Mouse (Mus musculus) heart, embryonic 11.5 days (tissue): Measurements from ENCODE around the gene Sec61g. TPM values are rescaled to one million over a fixed set of nuclear protein-coding genes. Genes with fewer than 3 reads are reported as not detected.
"Not testable (repeated sequence)": the region's sequence is repeated elsewhere in the genome, so short reads cannot be mapped to it uniquely, and the experiment has no call there.

ENCODE experiments used
- ATAC-seq: fragments of 200-750 bp; cut with Nextera tagmentation; replicated peaks from 2 replicates; pipeline ENCODE4 v1.8.0; 2017; ENCODE audit warnings: moderate library complexity; ENCODE audit not compliant: insufficient number of reproducible peaks, low FRiP score, low TSS enrichment
- H3K27ac ChIP-seq: fragments of 300-500 bp; sonication (generic); 2 replicates; pipeline ENCODE4 v1.5.1; 2014; ENCODE audit warnings: mild to moderate bottlenecking, low read depth, low read length
- H3K27me3 ChIP-seq: fragments of 300-500 bp; sonication (generic); 2 replicates; pipeline ENCODE4 v1.6.1; 2014; ENCODE audit warnings: mild to moderate bottlenecking, low read length, mixed read lengths; ENCODE audit not compliant: control insufficient read depth, insufficient read depth
- H3K36me3 ChIP-seq: fragments of 300-500 bp; sonication (generic); 2 replicates; pipeline ENCODE4 v1.6.1; 2014; ENCODE audit warnings: mild to moderate bottlenecking, low read length, moderate library complexity, mixed read lengths; ENCODE audit not compliant: control insufficient read depth, insufficient read depth
- H3K4me1 ChIP-seq: fragments of 300-500 bp; sonication (generic); 2 replicates; pipeline ENCODE4 v1.6.1; 2014; ENCODE audit warnings: low read length; ENCODE audit not compliant: control insufficient read depth, insufficient read depth
- H3K4me2 ChIP-seq: fragments of 300-500 bp; sonication (generic); 2 replicates; pipeline ENCODE4 v1.6.1; 2014; ENCODE audit warnings: mild to moderate bottlenecking, moderate library complexity
- H3K4me3 ChIP-seq: fragments of 300-500 bp; sonication (generic); 2 replicates; pipeline ENCODE4 v1.5.1; 2014; ENCODE audit warnings: low read depth, low read length
- H3K9ac ChIP-seq: fragments of 300-500 bp; sonication (generic); 2 replicates; pipeline ENCODE4 v1.6.1; 2014; ENCODE audit warnings: mild to moderate bottlenecking, low read depth, low read length, moderate library complexity
- H3K9me3 ChIP-seq: fragments of 300-500 bp; sonication (generic); replicated peaks from 2 replicates; pipeline ENCODE4 v1.6.1; 2016; ENCODE audit warnings: low read length; ENCODE audit not compliant: control insufficient read depth
- WGBS: fragments of 180-500 bp; shearing (Covaris S2); extraction: QIAGEN DNeasy Blood & Tissue Kit; methylation state at CpG from one replicate; pipeline ENCODE4 v1.1.7; 2014; ENCODE audit not compliant: insufficient replicate concordance; 5-methylcytosine and 5-hydroxymethylcytosine counted together
- polyA plus RNA-seq: library from polyadenylated mRNA; unstranded; fragments of >200 nt; fragmentation: Nextera tagmentation; extraction: Ambion mirVana; gene quantifications from 2 replicates; pipeline ENCODE4 v1.2.1, GENCODE M21; 2014

Gene Sec61g
- polyA plus RNA-seq, 1 experiment from 2014 or later: 36.6 TPM

DNA sequence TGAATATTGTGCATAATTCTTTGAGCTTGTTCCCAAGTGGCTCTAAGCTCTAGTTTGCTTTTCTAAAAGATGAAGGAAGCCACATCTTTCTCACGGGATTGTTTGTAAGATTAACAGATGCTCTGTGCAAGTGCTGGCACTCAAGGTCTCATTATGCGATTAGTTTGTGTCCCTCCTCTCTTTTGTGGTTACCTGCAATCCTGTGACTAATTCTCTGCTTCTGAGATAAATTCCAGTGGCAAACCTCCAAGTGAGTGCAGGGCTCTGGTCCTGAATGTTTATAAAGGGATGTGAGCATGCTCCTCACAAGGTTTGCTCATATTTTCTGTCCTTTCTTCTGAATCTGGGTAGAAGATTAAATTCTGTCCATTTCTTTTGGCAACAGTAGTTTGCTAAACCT is 18.2 kb upstream of the Sec61g start:
- H3K9ac ChIP-seq: no peak overlapping the region
- H3K4me2 ChIP-seq: no peak overlapping the region
- WGBS: 68% methylated on average over 2 of the region's 2 CpGs
- H3K4me3 ChIP-seq: no peak overlapping the region
- ATAC-seq: no peak
- H3K27ac ChIP-seq: no peak overlapping the region
- H3K36me3 ChIP-seq: no peaks in the 10 kb centered on the region
- no peaks in the 10 kb centered on the region for H3K4me1 ChIP-seq
- 0 out of 2 replicates have a peak, but pooled peaks cover 2% of the 10 kb centered on the region for H3K27me3 ChIP-seq
- no peaks in the 10 kb centered on the region for H3K9me3 ChIP-seq

DNA sequence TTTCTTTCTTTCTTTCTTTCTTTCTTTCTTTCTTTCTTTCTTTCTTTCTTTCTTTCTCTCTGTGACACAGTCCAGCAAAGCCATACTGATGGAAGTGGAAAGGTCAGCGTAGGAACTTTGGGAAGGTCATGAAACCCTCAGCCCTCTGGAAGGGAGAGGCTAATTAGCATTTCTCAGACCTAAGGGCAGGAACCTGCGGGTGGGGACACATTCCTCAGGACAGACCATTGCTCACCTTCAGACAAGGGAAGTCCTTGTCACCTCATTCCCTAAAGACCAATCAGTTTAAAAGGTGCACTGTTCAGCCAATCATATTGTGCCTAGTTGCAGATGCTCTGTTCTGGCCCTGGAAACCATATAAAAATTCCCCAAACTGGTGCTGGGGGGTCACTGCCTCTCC is 17.4 kb upstream of the Sec61g start:
- ATAC-seq: no peak
- Histone ChIP-seq H3K4me1 (no peaks in the 10 kb centered on the region), H3K4me3 (no peak overlapping the region), H3K36me3 (no peaks in the 10 kb centered on the region), H3K27me3 (0 out of 2 replicates have a peak, but pooled peaks cover 2% of the 10 kb centered on the region), H3K9ac (no peak overlapping the region), H3K9me3 (no peaks in the 10 kb centered on the region), H3K27ac (no peak overlapping the region), H3K4me2 (no peak overlapping the region)
- WGBS: 53% methylated on average over 2 of the region's 2 CpGs

DNA sequence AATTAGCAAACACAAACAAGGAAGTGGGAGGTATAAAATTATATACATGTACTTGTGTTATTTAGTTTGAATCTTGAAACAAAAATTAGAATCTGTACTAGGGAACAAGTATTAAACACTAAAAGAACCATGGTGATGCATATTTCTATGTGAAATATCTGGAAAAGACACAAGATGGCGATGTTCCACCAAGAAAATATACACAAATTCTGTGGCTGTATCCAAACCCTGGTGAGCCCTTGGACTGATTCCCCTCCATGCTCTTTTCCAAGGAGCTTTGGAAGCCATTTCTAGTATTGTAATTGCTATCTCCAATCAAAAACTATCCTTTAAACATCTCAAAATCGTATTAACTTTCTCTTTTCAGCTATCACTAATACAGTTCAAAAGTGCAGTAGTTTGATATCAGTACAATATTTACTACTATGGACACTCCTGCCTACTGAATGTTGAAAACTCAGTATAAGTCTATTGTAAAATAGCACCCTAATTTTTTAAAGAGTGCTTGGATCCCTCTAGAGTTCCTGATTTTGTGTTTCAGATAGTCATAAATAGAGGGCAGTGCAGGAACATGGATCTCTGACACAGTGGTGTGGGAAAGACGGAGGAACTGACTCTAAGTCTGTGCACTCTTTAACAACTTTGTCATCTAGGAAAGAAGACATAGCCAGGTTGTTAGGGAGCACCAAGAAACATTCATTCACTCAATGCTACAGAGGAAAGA is 16.8 kb upstream of the Sec61g start:
- WGBS: 43% methylated on average over 3 of the region's 3 CpGs
- no peak overlapping the region for H3K4me3 ChIP-seq
- H3K9ac ChIP-seq: no peak overlapping the region
- H3K27ac ChIP-seq: no peak overlapping the region
- ATAC-seq: no peak
- H3K9me3 ChIP-seq: no peaks in the 10 kb centered on the region
- H3K4me2 ChIP-seq: no peak overlapping the region
- no peaks in the 10 kb centered on the region for H3K4me1 ChIP-seq
- H3K27me3 ChIP-seq: 0 out of 2 replicates have a peak, but pooled peaks cover 2% of the 10 kb centered on the region
- no peaks in the 10 kb centered on the region for H3K36me3 ChIP-seq

DNA sequence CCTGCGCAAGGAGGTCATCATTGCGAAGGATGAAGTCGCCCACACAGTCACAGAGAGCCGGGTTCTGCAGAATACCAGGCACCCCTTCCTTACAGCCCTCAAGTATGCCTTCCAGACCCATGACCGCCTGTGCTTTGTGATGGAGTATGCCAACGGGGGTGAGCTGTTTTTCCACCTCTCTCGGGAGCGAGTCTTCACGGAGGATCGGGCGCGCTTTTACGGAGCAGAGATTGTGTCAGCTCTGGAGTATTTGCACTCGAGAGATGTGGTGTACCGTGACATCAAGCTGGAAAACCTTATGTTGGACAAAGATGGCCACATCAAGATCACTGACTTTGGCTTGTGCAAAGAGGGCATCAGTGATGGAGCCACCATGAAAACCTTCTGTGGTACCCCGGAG is 6.8 kb upstream of the Sec61g start:
- H3K27me3 ChIP-seq, H3K27ac ChIP-seq, H3K4me2 ChIP-seq, H3K4me1 ChIP-seq, H3K4me3 ChIP-seq, H3K9ac ChIP-seq, ATAC-seq, H3K36me3 ChIP-seq, H3K9me3 ChIP-seq: not testable (repeated sequence)
- 92% methylated on average over 16 of the region's 16 CpGs for WGBS

DNA sequence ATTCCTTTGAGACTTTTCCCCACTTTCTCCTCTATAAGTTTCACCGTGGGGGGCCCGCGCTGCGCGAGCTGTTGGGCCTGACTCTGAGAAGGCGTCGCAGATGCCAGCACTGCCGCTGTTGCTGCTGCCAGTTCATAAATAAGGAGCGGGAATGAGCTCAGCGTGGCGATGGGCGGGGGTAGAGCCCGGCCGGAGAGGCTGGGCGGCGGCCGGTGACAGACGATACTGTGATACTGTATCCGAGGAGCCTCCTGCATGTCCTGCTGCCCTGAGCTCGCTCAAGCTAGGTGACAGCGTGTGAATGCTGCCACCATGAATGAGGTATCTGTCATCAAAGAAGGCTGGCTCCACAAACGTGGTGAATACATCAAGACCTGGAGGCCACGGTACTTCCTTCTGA is 5.9 kb upstream of the Sec61g start:
- H3K27me3 ChIP-seq, H3K4me1 ChIP-seq, H3K27ac ChIP-seq, H3K4me2 ChIP-seq, H3K9me3 ChIP-seq, H3K36me3 ChIP-seq, H3K9ac ChIP-seq, H3K4me3 ChIP-seq: not testable (repeated sequence)
- peak; percentile 55; the same call in 1 of the 2 replicates for ATAC-seq
- WGBS: 39% methylated on average over 23 of the region's 23 CpGs

DNA sequence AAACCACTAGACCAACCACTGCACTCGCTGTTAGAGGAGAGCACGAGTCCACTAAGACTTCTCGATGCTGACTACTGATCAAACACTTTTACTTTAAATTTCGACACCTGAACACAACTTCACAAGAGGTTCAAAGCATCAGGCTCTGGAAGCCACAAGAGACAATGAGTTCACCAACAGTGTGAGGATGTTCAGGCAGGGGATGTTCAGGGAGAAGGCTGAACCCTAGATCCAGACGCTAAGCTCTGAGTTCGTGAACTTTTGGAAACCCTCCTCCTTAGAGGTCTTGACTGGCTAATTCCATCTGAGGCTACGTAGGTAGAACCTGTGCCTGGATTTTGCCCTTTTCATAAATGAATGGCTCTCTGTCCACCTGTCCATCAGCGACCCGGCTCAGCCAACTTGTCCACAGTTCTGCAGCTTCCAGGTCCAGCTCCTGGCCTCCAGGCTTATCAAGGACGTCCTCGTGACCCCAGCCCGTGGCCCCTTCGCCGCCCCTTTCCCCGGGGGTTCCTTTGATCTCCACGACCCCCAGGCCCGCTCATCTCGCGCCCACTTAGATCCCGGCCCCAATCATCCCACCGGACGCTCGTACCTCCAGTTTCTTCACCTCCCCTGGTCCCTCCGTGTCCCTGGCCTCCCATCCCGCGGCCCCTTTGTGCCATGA is 766 bp downstream of the Sec61g start:
- Histone ChIP-seq H3K4me2 (peak overlapping the region; percentile 75), H3K9me3 (no peaks in the 10 kb centered on the region), H3K4me1 (0 out of 2 replicates have a peak, but pooled peaks cover 4% of the 10 kb centered on the region), H3K36me3 (peaks cover 10% of the 10 kb centered on the region), H3K4me3 (peak overlapping the region; percentile 89), H3K27me3 (no peaks in the 10 kb centered on the region), H3K9ac (peak overlapping the region; percentile 97), H3K27ac (peak overlapping the region; percentile 95)
- peak; percentile 47 for ATAC-seq
- 4% methylated on average over 26 of the region's 26 CpGs for WGBS

DNA sequence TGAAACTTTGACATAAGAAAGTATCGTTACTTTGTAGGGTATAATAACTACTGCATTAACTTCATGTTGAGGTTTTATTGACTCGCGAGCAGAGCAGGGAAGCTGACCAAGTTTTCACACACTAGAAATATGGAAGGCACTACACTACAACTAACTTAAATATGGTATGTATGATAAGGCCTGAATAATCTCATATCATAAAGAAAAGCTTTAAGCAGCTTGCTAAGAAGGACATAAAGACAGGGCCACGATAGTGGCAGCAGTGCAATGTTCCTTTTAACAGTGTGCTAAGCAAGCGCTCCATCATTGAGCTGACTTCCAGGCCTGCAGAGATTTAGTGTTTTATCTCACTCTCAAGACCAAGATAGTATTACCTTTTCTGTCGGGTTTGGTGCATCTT is 2.3 kb downstream of the Sec61g start:
- Histone ChIP-seq H3K27me3 (no peaks in the 10 kb centered on the region), H3K9me3 (no peaks in the 10 kb centered on the region), H3K36me3 (peaks cover 13% of the 10 kb centered on the region), H3K4me3 (0 out of 2 replicates have a peak overlapping the region, but pooled peaks have one; percentile 5), H3K27ac (no peak overlapping the region), H3K9ac (no peak overlapping the region), H3K4me2 (peak overlapping the region; percentile 75), H3K4me1 (0 out of 2 replicates have a peak, but pooled peaks cover 4% of the 10 kb centered on the region)
- no peak for ATAC-seq
- 93% methylated on average over 6 of the region's 6 CpGs for WGBS

DNA sequence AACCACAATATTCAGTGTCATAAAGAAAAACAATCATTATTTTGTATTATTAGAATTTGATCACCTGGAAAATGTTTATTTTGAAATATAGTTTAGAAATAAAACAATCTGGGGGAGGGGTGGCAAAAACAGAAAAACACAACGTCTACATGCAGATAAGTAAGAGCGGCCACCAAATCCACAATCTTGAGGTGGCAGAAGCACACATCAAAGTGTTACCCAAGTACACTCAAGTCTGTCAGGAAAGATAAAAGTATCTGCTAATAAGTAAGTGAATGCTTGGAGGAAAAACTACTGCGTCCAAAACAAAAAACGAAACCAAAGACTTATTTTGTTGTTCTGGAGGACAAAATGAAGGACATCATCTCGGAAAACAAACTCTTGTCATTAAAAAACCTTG is 5.1 kb downstream of the Sec61g start:
- peak; percentile 79 for ATAC-seq
- Histone ChIP-seq H3K9me3 (no peaks in the 10 kb centered on the region), H3K27ac (peak overlapping the region; percentile 70), H3K4me3 (no peak overlapping the region), H3K36me3 (peaks cover 19% of the 10 kb centered on the region), H3K4me1 (0 out of 2 replicates have a peak, but pooled peaks cover 4% of the 10 kb centered on the region), H3K27me3 (no peaks in the 10 kb centered on the region), H3K9ac (no peak overlapping the region), H3K4me2 (peak overlapping the region; percentile 27)
- 74% methylated on average over 5 of the region's 5 CpGs for WGBS
